Comparison of ENCODE assay signal across 25 mouse cellular contexts in genomic region chr11:84164561-84164960, GRCm38 (mm10). TPM values are rescaled to one million over a fixed set of nuclear protein-coding genes. Genes with fewer than 3 reads are reported as not detected.
"Had no signal": no experiment of that assay in that cellular context is flagged by ENCODE, and none has a peak within 500 bp of the region (broad histone marks: within the 10 kb centered on the region; RNA-seq: fewer than 3 reads in every experiment).

No protein-coding gene starts in this region.

- ATAC-seq: lung, postnatal 0 days; midbrain, embryonic 13.5 days; midbrain, embryonic 15.5 days had no signal

- H3K27me3 ChIP-seq: liver, embryonic 13.5 days; liver, embryonic 15.5 days; lung, embryonic 15.5 days; midbrain, embryonic 13.5 days; midbrain, embryonic 15.5 days; neural tube, embryonic 13.5 days; neural tube, embryonic 15.5 days had no signal

- H3K4me3 ChIP-seq: liver, embryonic 13.5 days; liver, embryonic 15.5 days; lung, embryonic 15.5 days; megakaryocyte, embryonic 14.5 days; midbrain, embryonic 13.5 days; midbrain, embryonic 15.5 days; myocyte; neural tube, embryonic 13.5 days; neural tube, embryonic 15.5 days had no signal

- H3K9ac ChIP-seq: liver, embryonic 13.5 days; liver, embryonic 15.5 days; lung, embryonic 15.5 days; midbrain, embryonic 13.5 days; midbrain, embryonic 15.5 days; neural tube, embryonic 13.5 days; neural tube, embryonic 15.5 days had no signal

- H3K9me3 ChIP-seq: liver, embryonic 13.5 days; liver, embryonic 15.5 days; lung, embryonic 15.5 days; megakaryocyte, embryonic 14.5 days; midbrain, embryonic 13.5 days; midbrain, embryonic 15.5 days; neural tube, embryonic 13.5 days; neural tube, embryonic 15.5 days had no signal

- H3K27ac ChIP-seq: liver, embryonic 13.5 days; liver, embryonic 15.5 days; lung, embryonic 15.5 days; macrophage; midbrain, embryonic 13.5 days; midbrain, embryonic 15.5 days; neural tube, embryonic 13.5 days; neural tube, embryonic 15.5 days had no signal

- H3K4me1 ChIP-seq: liver, embryonic 13.5 days; liver, embryonic 15.5 days; lung, embryonic 15.5 days; neural tube, embryonic 13.5 days had no signal

- H3K4me2 ChIP-seq: liver, embryonic 13.5 days; liver, embryonic 15.5 days; lung, embryonic 15.5 days; midbrain, embryonic 11.5 days; midbrain, embryonic 13.5 days; midbrain, embryonic 15.5 days; neural tube, embryonic 13.5 days; neural tube, embryonic 15.5 days had no signal

- DNase-seq: liver, embryonic 13.5 days; lung, postnatal 14 days; lung, postnatal 36 days; right cerebral cortex, postnatal 14 days; spleen, adult 18-20 months; thymus, adult 18-20 months; thymus, postnatal 25 days; thymus, postnatal 4 days had no signal

- H3K36me3 ChIP-seq: liver, embryonic 13.5 days; liver, embryonic 15.5 days; lung, embryonic 15.5 days; midbrain, embryonic 13.5 days; midbrain, embryonic 15.5 days; neural tube, embryonic 13.5 days; neural tube, embryonic 15.5 days had no signal

RNA-seq across cellular contexts. Expression of gene Gm11437, which starts 2.7 kb away (rescaled TPM):
- total RNA-seq: megakaryocyte progenitor cell, adult 5-6 weeks; midbrain, postnatal 0 days had no signal
- polyA plus RNA-seq: liver, embryonic 13.5 days; liver, embryonic 15.5 days; lung, postnatal 0 days; macrophage; midbrain, embryonic 11.5 days; myocyte; neural tube, embryonic 11.5 days; stomach, embryonic 14.5 days; thymus, postnatal 0 days; urinary bladder, adult 2 months had no signal
